Mouse (Mus musculus) MEL (cell line): ENCODE data around the gene Gap43. TPM values are rescaled to one million over a fixed set of nuclear protein-coding genes. Genes with fewer than 3 reads are reported as not detected.

ENCODE experiments used
- DNase-seq: peaks from one replicate; pipeline ENCODE4 v3.0.0; 2011; ENCODE audit warnings: low read depth, low spot score
- H3K27ac ChIP-seq: 2 replicates; pipeline ENCODE4 v1.5.1; 2012; ENCODE audit warnings: low read depth, mild to moderate bottlenecking, control low read depth, low read length, moderate library complexity; ENCODE audit not compliant: control insufficient read depth
- H3K27me3 ChIP-seq, 2 experiments: fragments of 150-350 bp in 1 of 2; sonication (generic) in 1 of 2; 2 replicates each; pipeline ENCODE4 v1.6.1; 2012; ENCODE audit warnings: low read length in 2 of 2, mild to moderate bottlenecking in 2 of 2, improper control_type of control experiment in 1 of 2, moderate library complexity in 1 of 2; ENCODE audit not compliant: insufficient read depth in 2 of 2, control insufficient read depth in 1 of 2
- H3K36me3 ChIP-seq, 2 experiments: 2 replicates each; pipeline ENCODE4 v1.6.1; 2012 to 2014; ENCODE audit warnings: low read length in 2 of 2, improper control_type of control experiment in 1 of 2, inconsistent platforms in 1 of 2, mild to moderate bottlenecking in 1 of 2; ENCODE audit not compliant: insufficient read depth in 2 of 2, control insufficient read depth in 1 of 2
- H3K4me1 ChIP-seq, 2 experiments: fragments of 150-350 bp in 1 of 2; sonication (generic) in 1 of 2; 2 replicates each; pipeline ENCODE4 v1.6.1; 2012; ENCODE audit warnings: low read length in 2 of 2, improper control_type of control experiment in 1 of 2, mild to moderate bottlenecking in 1 of 2; ENCODE audit not compliant: insufficient read depth in 2 of 2, control insufficient read depth in 1 of 2
- H3K4me3 ChIP-seq, 2 experiments: fragments of 150-350 bp in 1 of 2; sonication (generic) in 1 of 2; 2 replicates each; pipeline ENCODE4 v1.5.1; 2012; ENCODE audit warnings: low read depth in 2 of 2, low read length in 2 of 2, mild to moderate bottlenecking in 2 of 2, moderate library complexity in 2 of 2, control low read depth in 1 of 2, improper control_type of control experiment in 1 of 2; ENCODE audit not compliant: control insufficient read depth in 1 of 2, insufficient read depth in 1 of 2
- H3K79me2 ChIP-seq: 2 replicates; pipeline ENCODE4 v1.6.1; 2012; ENCODE audit warnings: mild to moderate bottlenecking, low read length, moderate library complexity; ENCODE audit not compliant: control insufficient read depth, poor library complexity, insufficient read depth
- H3K9ac ChIP-seq: 2 replicates; pipeline ENCODE4 v1.6.1; 2012; ENCODE audit warnings: low read depth, mild to moderate bottlenecking, control low read depth, low read length, moderate library complexity; ENCODE audit not compliant: control insufficient read depth, poor library complexity, severe bottlenecking
- H3K9me3 ChIP-seq: fragments of 150-350 bp; sonication (generic); replicated peaks from 2 replicates; pipeline ENCODE4 v1.6.1; 2012; ENCODE audit warnings: mild to moderate bottlenecking, low read length, improper control_type of control experiment, moderate library complexity; ENCODE audit not compliant: insufficient read depth
- CTCF ChIP-seq, 3 experiments: IDR thresholded peaks in 2 of 3; conservative IDR thresholded peaks in 1 of 3; 2 replicates each; pipeline ENCODE4 v1.5.1; 2011 to 2012; ENCODE audit warnings: low read length in 3 of 3, low read depth in 2 of 3, mild to moderate bottlenecking in 2 of 3, improper control_type of control experiment in 1 of 3, inconsistent platforms in 1 of 3, mixed read lengths in 1 of 3, moderate library complexity in 1 of 3; ENCODE audit not compliant: control insufficient read depth in 1 of 3, insufficient read depth in 1 of 3, poor library complexity in 1 of 3, severe bottlenecking in 1 of 3
- E2F4 ChIP-seq: IDR thresholded peaks from 2 replicates; pipeline ENCODE4 v1.6.1; 2011; ENCODE audit warnings: low read depth, low read length, improper control_type of control experiment, borderline replicate concordance
- ELF1 ChIP-seq: IDR thresholded peaks from 2 replicates; pipeline ENCODE4 v1.6.1; 2014; ENCODE audit warnings: low read depth, mild to moderate bottlenecking, inconsistent platforms, low read length, improper control_type of control experiment, moderate library complexity
- MAFK ChIP-seq: IDR thresholded peaks from 2 replicates; pipeline ENCODE4 v1.6.1; 2011; ENCODE audit warnings: low read depth, mild to moderate bottlenecking, low read length, improper control_type of control experiment, borderline replicate concordance
- MAX ChIP-seq: IDR thresholded peaks from 2 replicates; pipeline ENCODE4 v1.6.1; 2011; ENCODE audit warnings: low read length, improper control_type of control experiment
- MXI1 ChIP-seq: IDR thresholded peaks from 2 replicates; pipeline ENCODE4 v1.6.1; 2011; ENCODE audit warnings: mild to moderate bottlenecking, low read depth, low read length, improper control_type of control experiment
- NELFE ChIP-seq: IDR thresholded peaks from 2 replicates; pipeline ENCODE4 v1.6.1; 2011; ENCODE audit warnings: low read depth, low read length, improper control_type of control experiment
- POLR2AphosphoS5 ChIP-seq: IDR thresholded peaks from 2 replicates; pipeline ENCODE4 v1.6.1; 2012; ENCODE audit warnings: low read depth, borderline replicate concordance, mild to moderate bottlenecking, inconsistent platforms, low read length, moderate library complexity, mixed read lengths
- RCOR1 ChIP-seq: IDR thresholded peaks from 2 replicates; pipeline ENCODE4 v1.6.1; 2012; ENCODE audit warnings: low read depth, mild to moderate bottlenecking, inconsistent platforms, low read length, improper control_type of control experiment
- UBTF ChIP-seq: IDR thresholded peaks from 2 replicates; pipeline ENCODE4 v1.6.1; 2012; ENCODE audit warnings: low read depth, mild to moderate bottlenecking, inconsistent platforms, low read length, improper control_type of control experiment, moderate library complexity, borderline replicate concordance; ENCODE audit not compliant: insufficient read depth
- USF1 ChIP-seq: IDR thresholded peaks from 2 replicates; pipeline ENCODE4 v1.6.1; 2014; ENCODE audit warnings: low read depth, mild to moderate bottlenecking, inconsistent platforms, low read length, improper control_type of control experiment, moderate library complexity
- polyA plus RNA-seq, 2 experiments: library from polyadenylated mRNA; stranded (reverse) in 1 of 2; unstranded in 1 of 2; fragments of >175 nt in 1 of 2; fragments of >200 nt in 1 of 2; gene quantifications; 2 replicates each; pipeline versions ENCODE4 v1.2.1 to v1.2.4; 2012; ENCODE audit warnings: low replicate concordance in 2 of 2, low read depth in 1 of 2; ENCODE audit not compliant: insufficient read length in 2 of 2, insufficient read depth in 1 of 2, missing spikeins in 1 of 2
- total RNA-seq: library from RNA; depleted of rRNA; stranded (reverse); fragments of 300-350 nt; gene quantifications from 2 replicates; pipeline ENCODE4 v1.2.3, GENCODE M21; 2012

Gene Gap43
- total and polyA plus RNA-seq, 3 experiments: not detected

GRCm38 (mm10) chr16:42271213-42271612 lies 69.2 kb downstream of the Gap43 start:
- Histone ChIP-seq H3K9me3 (no peaks in the 10 kb centered on the region), H3K4me3 (no peak overlapping the region), H3K27ac (no peak overlapping the region), H3K79me2 (no peaks in the 10 kb centered on the region)
- TF ChIP-seq UBTF (no peak), MAFK (no peak), NELFE (no peak), MXI1 (no peak)
- TF ChIP-seq, all 39 proteins: peak for 0
- Histone ChIP-seq H3K36me3 (no peaks in the 10 kb centered on the region), H3K27me3 (no peaks in the 10 kb centered on the region; a peak in 1 of 4 replicates), H3K4me1 (no peaks in the 10 kb centered on the region), H3K9ac (no peak overlapping the region)
- no peak for DNase-seq

- H3K79me2 ChIP-seq: no peaks in the 10 kb centered on the region
- no peaks in the 10 kb centered on the region for H3K36me3 ChIP-seq
- no peak for TF ChIP-seq MAX
- TF ChIP-seq POLR2AphosphoS5: no peak
- TF ChIP-seq CTCF (IDR thresholded peaks at IDR 0.05 in 2 of 3, conservative IDR thresholded peaks at IDR 0.05 in 1 of 3; ENCODE audit: control insufficient read depth in 1 of 3, insufficient read depth in 1 of 3, low read depth in 2 of 3, low read length in 3 of 3, poor library complexity in 1 of 3, severe bottlenecking in 1 of 3): no peak
- TF ChIP-seq E2F4: no peak
- TF ChIP-seq RCOR1: no peak
- TF ChIP-seq ELF1: no peak
- no peak for TF ChIP-seq USF1
- no peaks in the 10 kb centered on the region for H3K9me3 ChIP-seq
- no peak overlapping the region for H3K27ac ChIP-seq
- no peaks in the 10 kb centered on the region; a peak in 1 of 4 replicates for H3K27me3 ChIP-seq
- H3K9ac ChIP-seq: no peak overlapping the region
- no peak overlapping the region for H3K4me3 ChIP-seq
- H3K4me1 ChIP-seq: no peaks in the 10 kb centered on the region
- no peak for DNase-seq
Observed at GRCm38 (mm10) chr16:42269587-42269967, 70.9 kb downstream of the Gap43 start.

- no peak for DNase-seq
- Histone ChIP-seq H3K4me3 (no peak overlapping the region), H3K27ac (no peak overlapping the region), H3K9me3 (no peaks in the 10 kb centered on the region), H3K36me3 (no peaks in the 10 kb centered on the region), H3K9ac (no peak overlapping the region), H3K27me3 (no peaks in the 10 kb centered on the region; a peak in 1 of 4 replicates)
- TF ChIP-seq RCOR1 (no peak), MAFK (no peak)
- TF ChIP-seq, all 39 proteins: peak for 0
- Histone ChIP-seq H3K4me1 (no peaks in the 10 kb centered on the region), H3K79me2 (no peaks in the 10 kb centered on the region)
Observed at GRCm38 (mm10) chr16:42268843-42269586, 71.4 kb downstream of the Gap43 start.
